Mouse (Mus musculus) kidney, adult 2 months (tissue): ENCODE measurements around the gene Pogk.

Experiments
- CTCF ChIP-seq: fragments of 200-500 bp; conservative IDR thresholded peaks from 2 replicates; pipeline ENCODE4 v1.5.1; 2011; ENCODE audit warnings: low read depth, mild to moderate bottlenecking, control low read depth, low read length, moderate library complexity, mixed read lengths; ENCODE audit not compliant: insufficient read depth, insufficient read length
- POLR2A ChIP-seq: fragments of 200-500 bp; IDR thresholded peaks from one replicate; pipeline ENCODE4 v1.6.1; 2011; ENCODE audit warnings: low read depth, low read length, control low read depth

DNA sequence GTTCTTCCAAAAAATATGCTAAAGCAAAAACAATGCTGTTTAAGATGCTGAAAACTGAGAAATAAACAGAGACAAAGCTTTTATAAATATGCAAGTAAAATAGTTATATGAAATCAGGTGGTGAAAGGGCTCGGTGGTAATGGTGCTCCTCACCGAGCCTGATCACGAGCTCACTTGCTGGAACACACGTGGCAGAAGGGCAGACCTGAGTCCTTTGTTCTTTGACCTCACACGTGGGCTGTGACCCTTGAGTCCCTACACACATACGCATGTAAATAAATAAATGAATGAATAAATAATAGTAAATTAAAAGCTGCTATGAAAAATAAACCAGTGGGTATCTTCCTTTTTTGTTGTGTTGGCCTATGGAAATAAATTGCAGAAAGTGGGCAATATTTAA, 32.5 kb downstream of the Pogk start:
- TF ChIP-seq POLR2A (no peak), CTCF (no peak)
